ENCODE assay signal across 8 mouse cellular contexts in the genomic region with DNA sequence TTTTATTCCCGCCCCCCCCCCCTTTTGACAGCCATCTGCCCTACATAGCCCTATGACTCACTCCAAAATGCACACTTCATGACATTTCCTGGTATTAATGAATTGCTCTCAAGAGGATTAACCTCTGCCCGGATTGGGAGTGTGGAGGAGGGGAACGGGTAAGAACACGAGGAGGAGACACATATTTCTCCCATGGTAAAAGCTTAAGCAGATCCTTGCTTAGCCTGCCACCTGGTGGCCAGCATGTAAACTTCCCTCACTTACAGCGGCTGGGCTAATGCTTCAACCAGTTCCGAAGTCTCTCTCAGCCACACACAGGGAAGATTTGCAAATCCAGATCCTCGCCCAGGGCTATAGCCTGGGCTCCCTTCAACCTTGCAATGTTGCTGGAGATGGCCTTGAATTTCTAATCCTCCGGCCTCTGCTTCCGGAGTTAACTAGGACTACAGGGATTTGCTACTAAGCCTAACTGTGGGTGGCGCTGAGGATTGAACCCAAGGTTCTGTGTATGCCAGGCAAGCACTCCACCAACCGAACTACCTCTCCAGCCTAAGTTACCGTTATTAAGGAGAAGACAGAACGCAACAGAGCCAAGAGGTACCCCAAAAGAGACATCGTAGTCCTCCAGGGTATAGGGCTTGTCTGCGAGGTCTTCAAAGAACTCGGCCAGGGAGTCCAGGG. TPM values are rescaled to one million over a fixed set of nuclear protein-coding genes. Genes with fewer than 3 reads are reported as not detected.
DNase-seq lines count a peak whose midpoint lies in the region; ATAC-seq and TF ChIP-seq lines count a peak whose summit lies in the region.

No protein-coding gene starts in this region.

- no peaks in the 10 kb centered on the region for H3K4me1 ChIP-seq in embryonic fibroblast, embryonic 13.5 days (ENCODE audit: control insufficient read depth, insufficient read depth, low read length)
- H3K4me1 ChIP-seq in limb, embryonic 14.5 days (ENCODE audit: control insufficient read depth, insufficient read depth, low read length), result 0 out of 2 replicates have a peak, but pooled peaks cover 4% of the 10 kb centered on the region
- no peaks in the 10 kb centered on the region for H3K4me1 ChIP-seq in midbrain, postnatal 0 days (ENCODE audit: insufficient read depth, low read length)

- peak overlapping the region; percentile 33 for H3K4me2 ChIP-seq in limb, embryonic 14.5 days (replicated peaks; ENCODE audit: low read depth, low read length, severe bottlenecking)
- peak overlapping the region; percentile 36 for H3K4me2 ChIP-seq in midbrain, postnatal 0 days (ENCODE audit: low read depth, low read length, poor library complexity, severe bottlenecking)

- no peak overlapping the region for H3K27ac ChIP-seq in embryonic fibroblast, embryonic 13.5 days (ENCODE audit: insufficient read depth, low read length)
- no peak overlapping the region for H3K27ac ChIP-seq in limb, embryonic 14.5 days (replicated peaks; ENCODE audit: low read depth, low read length)
- no peak overlapping the region for H3K27ac ChIP-seq in midbrain, postnatal 0 days (ENCODE audit: low read depth, low read length)

- no peak overlapping the region; the same call in 1 of the 2 replicates for H3K9ac ChIP-seq in limb, embryonic 14.5 days (ENCODE audit: low read depth, low read length, severe bottlenecking)
- no peak overlapping the region for H3K9ac ChIP-seq in midbrain, postnatal 0 days (replicated peaks; ENCODE audit: low read length, poor library complexity, severe bottlenecking)

- no peaks in the 10 kb centered on the region for H3K79me3 ChIP-seq in C2C12 (ENCODE audit: low read depth)

- H3K4me3 ChIP-seq in C2C12 (ENCODE audit: insufficient read depth, poor library complexity, severe bottlenecking), result no peak overlapping the region
- H3K4me3 ChIP-seq in embryonic fibroblast, embryonic 13.5 days (ENCODE audit: insufficient read depth, low read length), result no peak overlapping the region
- H3K4me3 ChIP-seq in limb, embryonic 14.5 days (replicated peaks; ENCODE audit: low read length), result no peak overlapping the region
- H3K4me3 ChIP-seq in midbrain, postnatal 0 days (ENCODE audit: low read depth, low read length), result no peak overlapping the region

- peak; percentile 95 for DNase-seq in brain, adult 2 months (ENCODE audit: low read depth, low spot score)
- DNase-seq in heart, adult 9 months (ENCODE audit: low spot score in 2 of 2), result peak; percentile 75
- DNase-seq in kidney, adult 9 months, result peak; percentile 93
- peak; percentile 79 for DNase-seq in limb, embryonic 14.5 days (ENCODE audit: low spot score)
- peak; percentile 86 for DNase-seq in midbrain, postnatal 0 days (ENCODE audit: low spot score)
- peak; percentile 50 to 66 for DNase-seq in spleen, postnatal 14 days (ENCODE audit: low spot score in 2 of 2)

- ATAC-seq in limb, embryonic 14.5 days (ENCODE audit: low FRiP score, low read depth), result peak; percentile 86
- ATAC-seq in midbrain, postnatal 0 days (ENCODE audit: low FRiP score), result peak; percentile 75

- TF ChIP-seq CTCF in C2C12 (IDR thresholded peaks at IDR 0.05; ENCODE audit: control insufficient read depth, insufficient read depth, insufficient read length), result peak; percentile 60
- peak; percentile 76 for TF ChIP-seq CTCF in embryonic fibroblast, embryonic 13.5 days (IDR thresholded peaks at IDR 0.05; ENCODE audit: borderline replicate concordance, insufficient read depth, low read length)
- peak; percentile 95 for TF ChIP-seq CTCF in midbrain, postnatal 0 days (IDR thresholded peaks at IDR 0.05)

- no peak overlapping the region for H3ac ChIP-seq in C2C12 (ENCODE audit: control insufficient read depth, insufficient read length, low read depth)

- WGBS in limb, embryonic 14.5 days, result 48% methylated on average over 16 of the region's 16 CpGs
- WGBS in midbrain, postnatal 0 days, result 37% methylated on average over 16 of the region's 16 CpGs

- peaks cover 10% of the 10 kb centered on the region for H3K36me3 ChIP-seq in C2C12 (ENCODE audit: control insufficient read depth, insufficient read depth)
- H3K36me3 ChIP-seq in limb, embryonic 14.5 days (ENCODE audit: control insufficient read depth, insufficient read depth, low read length), result peaks cover 12% of the 10 kb centered on the region
- 0 out of 2 replicates have a peak, but pooled peaks cover 6% of the 10 kb centered on the region for H3K36me3 ChIP-seq in midbrain, postnatal 0 days (ENCODE audit: insufficient read depth, low read length)

- H3K79me2 ChIP-seq in C2C12 (ENCODE audit: control insufficient read depth, insufficient read depth), result no peaks in the 10 kb centered on the region

- H3K27me3 ChIP-seq in C2C12 (ENCODE audit: control insufficient read depth, insufficient read depth, insufficient read length), result no peaks in the 10 kb centered on the region
- no peaks in the 10 kb centered on the region for H3K27me3 ChIP-seq in limb, embryonic 14.5 days (ENCODE audit: control insufficient read depth, insufficient read depth, low read length)
- H3K27me3 ChIP-seq in midbrain, postnatal 0 days (ENCODE audit: insufficient read depth, low read length), result no peaks in the 10 kb centered on the region

- H3K9me3 ChIP-seq in limb, embryonic 14.5 days (ENCODE audit: control insufficient read depth, low read length), result no peaks in the 10 kb centered on the region
- no peaks in the 10 kb centered on the region for H3K9me3 ChIP-seq in midbrain, postnatal 0 days (ENCODE audit: low read length)

- no peak for TF ChIP-seq POLR2A in embryonic fibroblast, embryonic 13.5 days (IDR thresholded peaks at IDR 0.05; ENCODE audit: low read depth, low read length)
- no peak for TF ChIP-seq POLR2A in limb, embryonic 14.5 days (IDR thresholded peaks at IDR 0.05; ENCODE audit: borderline replicate concordance, extremely low read depth, insufficient read depth, insufficient read length)

TF ChIP-seq in C2C12, 6 proteins besides CTCF, POLR2A, EP300 and RAD21:
- no peak for TF ChIP-seq USF1 (IDR thresholded peaks at IDR 0.05; ENCODE audit: low read depth)
- TF ChIP-seq CEBPB (IDR thresholded peaks at IDR 0.05; ENCODE audit: low read depth), result no peak
- no peak for TF ChIP-seq MYOG (IDR thresholded peaks at IDR 0.05; ENCODE audit: control insufficient read depth, extremely low read depth, insufficient read length)
- TF ChIP-seq MAX (IDR thresholded peaks at IDR 0.05), result peak; percentile 66
- no peak for TF ChIP-seq FOSL1 (IDR thresholded peaks at IDR 0.05; ENCODE audit: insufficient read depth, low read length, poor library complexity, severe bottlenecking)
- no peak for TF ChIP-seq MYOD1 (IDR thresholded peaks at IDR 0.05; ENCODE audit: control insufficient read depth, insufficient read length, low read depth)

RNA-seq across cellular contexts. Expression of a gene that starts 8.5 kb away (rescaled TPM):
- polyA plus RNA-seq in C2C12 (2012; fragmentation: generic; extraction: Trizol), result 34.1 TPM
- 5.9 and 7.9 TPM in 2 replicates for polyA plus RNA-seq in embryonic fibroblast, embryonic 13.5 days (2011; ENCODE audit: insufficient read length, low read depth, missing spikeins)
- 23.4 and 24.1 TPM in 2 replicates for polyA plus RNA-seq in limb, embryonic 14.5 days (2012; rRNA removed)
- 41.2 and 43.5 TPM in 2 replicates for polyA plus RNA-seq in limb, embryonic 14.5 days (2014; fragmentation: Nextera tagmentation; extraction: Ambion mirVana)
- 24.6 and 25.4 TPM in 2 replicates for total RNA-seq in midbrain, postnatal 0 days (2014; rRNA removed)
- polyA plus RNA-seq in midbrain, postnatal 0 days (2015; fragmentation: Nextera tagmentation; extraction: Ambion mirVana), result 42.5 and 43.7 TPM in 2 replicates

RNA-seq across cellular contexts. Expression of a gene that starts 47.1 kb away (rescaled TPM):
- 22.1 TPM for polyA plus RNA-seq in C2C12 (2012; fragmentation: generic; extraction: Trizol)
- 8.5 and 12.3 TPM in 2 replicates for polyA plus RNA-seq in embryonic fibroblast, embryonic 13.5 days (2011; ENCODE audit: insufficient read length, low read depth, missing spikeins)
- 9.9 and 12.1 TPM in 2 replicates for polyA plus RNA-seq in limb, embryonic 14.5 days (2012; rRNA removed)
- polyA plus RNA-seq in limb, embryonic 14.5 days (2014; fragmentation: Nextera tagmentation; extraction: Ambion mirVana), result 14.9 and 17.2 TPM in 2 replicates
- 18.2 and 18.7 TPM in 2 replicates for total RNA-seq in midbrain, postnatal 0 days (2014; rRNA removed)
- polyA plus RNA-seq in midbrain, postnatal 0 days (2015; fragmentation: Nextera tagmentation; extraction: Ambion mirVana), result 11.0 and 11.2 TPM in 2 replicates
